Mouse (Mus musculus) hindbrain, embryonic 13.5 days (tissue): ENCODE data around the gene Hyal6. TPM values are rescaled to one million over a fixed set of nuclear protein-coding genes. Genes with fewer than 3 reads are reported as not detected.

Experiments used
- ATAC-seq: fragments of 200-750 bp; cut with Nextera tagmentation; 2 replicates; pipeline ENCODE4 v1.8.0; 2017; ENCODE audit warnings: moderate TSS enrichment; ENCODE audit not compliant: low FRiP score
- H3K27ac ChIP-seq: fragments of 300-500 bp; sonication (generic); 2 replicates; pipeline ENCODE4 v1.5.1; 2015; ENCODE audit warnings: inconsistent platforms, mild to moderate bottlenecking, moderate library complexity
- H3K27me3 ChIP-seq: fragments of 300-500 bp; sonication (generic); 2 replicates; pipeline ENCODE4 v1.6.1; 2015; ENCODE audit warnings: mild to moderate bottlenecking, inconsistent platforms
- H3K36me3 ChIP-seq: fragments of 300-500 bp; sonication (generic); 2 replicates; pipeline ENCODE4 v1.6.1; 2015; ENCODE audit warnings: mild to moderate bottlenecking, inconsistent platforms
- H3K4me1 ChIP-seq: fragments of 300-500 bp; sonication (generic); replicated peaks from 2 replicates; pipeline ENCODE4 v1.6.1; 2015; ENCODE audit warnings: inconsistent platforms
- H3K4me2 ChIP-seq: fragments of 300-500 bp; sonication (generic); 2 replicates; pipeline ENCODE4 v1.6.1; 2015; ENCODE audit warnings: inconsistent platforms, mild to moderate bottlenecking, moderate library complexity
- H3K4me3 ChIP-seq: fragments of 300-500 bp; sonication (generic); 2 replicates; pipeline ENCODE4 v1.5.1; 2015; ENCODE audit warnings: mild to moderate bottlenecking, inconsistent platforms
- H3K9ac ChIP-seq: fragments of 300-500 bp; sonication (generic); 2 replicates; pipeline ENCODE4 v1.6.1; 2015; ENCODE audit warnings: mild to moderate bottlenecking, inconsistent platforms
- H3K9me3 ChIP-seq: fragments of 300-500 bp; sonication (generic); 2 replicates; pipeline ENCODE4 v1.6.1; 2016; ENCODE audit warnings: inconsistent platforms
- WGBS: fragments of 180-500 bp; shearing (Covaris S2); methylation state at CpG from one replicate; pipeline ENCODE4 v1.1.7; 2015; 5-methylcytosine and 5-hydroxymethylcytosine counted together
- polyA plus RNA-seq: library from polyadenylated mRNA; unstranded; fragments of >200 nt; fragmentation: Nextera tagmentation; extraction: Ambion mirVana; gene quantifications from 2 replicates; pipeline ENCODE4 v1.2.1, GENCODE M21; 2015

Gene Hyal6
- not detected in 2 replicates for polyA plus RNA-seq

DNA sequence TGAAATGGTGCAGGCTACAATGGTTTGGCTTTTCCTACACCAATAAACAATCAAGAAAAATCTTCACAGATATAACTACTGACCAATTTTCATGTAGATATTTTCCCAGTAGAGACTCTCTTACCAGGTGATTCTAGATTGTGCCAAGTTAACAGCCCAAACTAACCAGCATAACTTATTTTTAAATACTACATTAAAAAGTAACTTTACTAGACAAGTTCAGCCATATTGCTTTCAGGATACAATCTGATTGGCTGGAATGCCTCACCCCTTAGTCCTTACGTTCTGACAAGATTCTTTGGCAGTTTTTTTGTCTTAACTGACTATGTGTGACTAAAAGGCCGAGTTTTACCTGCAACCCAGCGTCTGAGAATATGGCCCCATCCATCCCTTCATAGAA, at the start of gene Hyal6:
Gene Hyal6, plus strand, starts transcription at position 301 of the 400 bp plus-strand sequence.
- Histone ChIP-seq H3K9ac (no peak within 1 kb of the TSS), H3K4me2 (no peak within 1 kb of the TSS), H3K4me1 (no peaks in the 10 kb centered on the region), H3K27me3 (no peaks in the 10 kb centered on the region), H3K36me3 (no peaks in the 10 kb centered on the region), H3K27ac (no peak within 1 kb of the TSS), H3K4me3 (no peak within 1 kb of the TSS), H3K9me3 (no peaks in the 10 kb centered on the region)
- ATAC-seq = no peak
- 87% methylated on average over 3 of the region's 3 CpGs for WGBS

DNA sequence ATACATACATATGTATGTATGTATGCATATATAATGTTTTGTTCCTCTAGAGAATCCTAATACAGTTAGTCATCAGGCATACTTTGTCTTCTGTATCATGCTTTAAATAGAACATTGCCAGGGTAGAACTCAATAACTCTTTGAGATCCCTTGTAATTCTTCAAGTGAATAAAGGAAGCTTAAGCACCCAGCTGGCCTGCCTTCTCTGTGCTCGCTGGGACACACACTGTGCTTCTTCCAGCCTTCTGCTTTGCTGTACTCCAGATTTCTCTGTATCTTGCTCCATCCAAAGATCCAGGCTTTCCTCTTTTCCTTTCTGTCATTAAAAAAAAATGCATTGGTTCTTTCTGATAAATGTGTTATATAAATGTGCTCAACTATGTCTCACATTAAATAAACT, 45.2 kb upstream of the Hyal6 start:
- Histone ChIP-seq H3K4me1 (no peaks in the 10 kb centered on the region), H3K27me3 (no peaks in the 10 kb centered on the region), H3K27ac (no peak overlapping the region), H3K9me3 (no peaks in the 10 kb centered on the region), H3K4me3 (no peak overlapping the region), H3K36me3 (no peaks in the 10 kb centered on the region), H3K9ac (no peak overlapping the region), H3K4me2 (no peak overlapping the region)
- no peak for ATAC-seq
- WGBS = 53% methylated on average over 1 of the region's 1 CpGs

DNA sequence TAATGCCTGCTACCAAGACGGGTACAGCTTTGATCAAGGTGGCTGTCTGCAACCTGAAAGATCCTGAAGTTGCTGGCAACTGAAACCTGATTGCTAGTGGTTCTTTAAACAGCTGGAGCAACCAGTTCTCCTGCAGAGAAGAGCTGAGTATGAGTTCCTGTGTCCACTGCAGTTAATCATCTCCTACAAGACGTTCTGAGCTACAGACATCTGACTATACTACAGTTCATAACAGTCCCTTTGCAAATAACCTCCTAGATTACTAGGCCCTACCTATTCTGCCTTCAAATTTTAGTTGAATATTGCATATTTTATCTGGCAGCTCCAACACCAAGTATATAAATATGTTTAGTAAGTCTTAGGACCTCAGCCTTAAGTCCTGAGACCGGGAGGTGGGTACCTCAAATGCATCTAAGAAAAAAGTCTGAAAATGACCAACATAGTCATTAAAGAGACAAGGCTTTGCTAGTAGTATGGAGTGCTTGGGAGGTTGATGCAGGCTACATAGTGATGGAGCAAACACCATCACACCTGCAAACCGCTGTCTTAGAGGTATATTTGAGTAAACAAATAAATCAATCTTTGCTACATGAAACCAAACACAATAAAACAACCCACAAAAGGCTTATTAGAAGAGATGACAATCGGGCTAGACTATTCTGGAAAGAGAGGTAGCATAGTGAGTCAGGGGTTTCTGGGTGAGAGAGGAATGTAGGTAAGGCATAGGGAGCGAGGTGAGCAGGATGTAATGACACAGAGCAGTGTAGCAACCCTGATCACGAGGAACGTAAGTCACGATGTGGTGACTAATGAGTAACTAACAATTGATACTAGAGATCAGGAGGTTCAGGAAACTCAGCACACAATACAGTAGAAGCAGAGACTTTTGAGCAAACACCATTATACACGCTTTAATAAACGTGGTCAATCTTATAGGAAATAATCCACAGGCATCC, 38.3 kb upstream of the Hyal6 start:
- H3K9ac ChIP-seq = no peak overlapping the region

DNA sequence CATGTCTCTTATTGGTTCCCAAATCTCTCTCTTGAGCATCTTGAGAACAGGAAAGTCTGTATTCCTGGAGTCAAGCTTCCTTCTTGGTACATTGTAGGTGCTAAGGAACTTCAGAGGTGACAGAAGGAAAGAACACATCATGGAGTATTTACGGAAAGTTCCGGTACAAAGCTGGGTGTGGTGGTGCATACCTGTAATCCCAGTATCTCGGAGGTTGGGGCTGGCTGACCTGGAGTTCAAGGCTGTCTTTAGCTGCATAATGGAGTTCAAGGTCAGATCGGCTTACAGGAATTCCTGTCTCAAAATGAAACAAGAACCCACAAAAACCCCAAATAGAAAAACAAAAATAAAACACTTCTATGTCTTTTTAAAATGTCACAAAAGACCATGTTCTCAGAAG, 36.9 kb upstream of the Hyal6 start:
- no peaks in the 10 kb centered on the region for H3K9me3 ChIP-seq
- no peak overlapping the region for H3K9ac ChIP-seq
- H3K4me2 ChIP-seq = no peak overlapping the region
- no peaks in the 10 kb centered on the region for H3K36me3 ChIP-seq
- no peak overlapping the region for H3K27ac ChIP-seq
- no peaks in the 10 kb centered on the region for H3K27me3 ChIP-seq
- WGBS = 86% methylated on average over 4 of the region's 4 CpGs
- no peaks in the 10 kb centered on the region for H3K4me1 ChIP-seq
- ATAC-seq = no peak
- H3K4me3 ChIP-seq = no peak overlapping the region

More for the DNA sequence above, 38.3 kb upstream of the Hyal6 start:
- Histone ChIP-seq H3K9me3 (no peaks in the 10 kb centered on the region), H3K36me3 (no peaks in the 10 kb centered on the region), H3K4me3 (no peak overlapping the region), H3K4me1 (no peaks in the 10 kb centered on the region), H3K27me3 (no peaks in the 10 kb centered on the region), H3K4me2 (no peak overlapping the region), H3K27ac (no peak overlapping the region)
- ATAC-seq = no peak
- 87% methylated on average over 11 of the region's 11 CpGs for WGBS

DNA sequence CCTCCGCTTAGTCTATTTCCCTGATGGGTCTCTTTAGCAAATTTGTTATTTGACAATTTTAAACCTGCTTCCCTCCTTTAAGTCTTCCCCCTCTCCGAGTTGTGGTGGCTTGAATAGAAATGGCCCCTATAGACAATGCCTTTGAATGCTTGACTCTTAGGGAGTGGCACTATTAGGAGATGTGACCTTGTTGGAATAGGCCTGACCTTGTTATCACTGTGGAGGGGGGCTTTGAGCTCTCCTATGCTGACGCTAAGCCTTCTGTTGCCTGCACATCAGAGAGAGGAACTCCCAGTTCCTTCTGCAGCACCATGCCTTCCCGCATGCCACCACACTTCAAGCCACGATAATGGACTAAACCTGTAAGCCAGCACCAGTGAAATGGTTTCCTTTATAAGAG, 35.8 kb upstream of the Hyal6 start:
- Histone ChIP-seq H3K27me3 (no peaks in the 10 kb centered on the region), H3K9ac (no peak overlapping the region), H3K4me2 (no peak overlapping the region), H3K9me3 (no peaks in the 10 kb centered on the region), H3K4me1 (no peaks in the 10 kb centered on the region), H3K4me3 (no peak overlapping the region), H3K27ac (no peak overlapping the region), H3K36me3 (no peaks in the 10 kb centered on the region)
- WGBS = 86% methylated on average over 5 of the region's 5 CpGs
- ATAC-seq = no peak

DNA sequence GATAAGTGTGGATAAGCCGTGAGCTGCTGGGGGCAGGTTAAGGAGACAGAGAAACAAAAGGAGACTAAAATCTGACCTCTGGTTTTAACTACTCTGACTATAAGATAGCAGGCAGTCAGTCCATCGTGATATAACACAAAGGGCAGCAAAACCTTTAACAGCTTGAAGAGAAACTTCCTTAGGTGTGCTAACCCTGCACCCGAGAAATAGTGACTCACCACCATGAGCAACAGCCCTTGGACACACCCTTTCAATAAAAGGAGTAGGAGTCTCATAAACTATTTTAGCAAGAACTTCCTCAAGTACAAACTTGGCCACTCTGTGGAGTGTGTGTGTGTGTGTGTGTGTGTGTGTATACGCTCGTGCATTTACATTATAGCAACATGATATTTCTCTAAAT, 26.0 kb upstream of the Hyal6 start:
- no peak overlapping the region for H3K27ac ChIP-seq
- no peak for ATAC-seq
- H3K4me1 ChIP-seq = no peaks in the 10 kb centered on the region
- H3K4me2 ChIP-seq = no peak overlapping the region
- no peak overlapping the region for H3K9ac ChIP-seq
- H3K27me3 ChIP-seq = no peaks in the 10 kb centered on the region
- H3K36me3 ChIP-seq = no peaks in the 10 kb centered on the region
- 93% methylated on average over 5 of the region's 5 CpGs for WGBS
- no peak overlapping the region for H3K4me3 ChIP-seq
- no peaks in the 10 kb centered on the region for H3K9me3 ChIP-seq

DNA sequence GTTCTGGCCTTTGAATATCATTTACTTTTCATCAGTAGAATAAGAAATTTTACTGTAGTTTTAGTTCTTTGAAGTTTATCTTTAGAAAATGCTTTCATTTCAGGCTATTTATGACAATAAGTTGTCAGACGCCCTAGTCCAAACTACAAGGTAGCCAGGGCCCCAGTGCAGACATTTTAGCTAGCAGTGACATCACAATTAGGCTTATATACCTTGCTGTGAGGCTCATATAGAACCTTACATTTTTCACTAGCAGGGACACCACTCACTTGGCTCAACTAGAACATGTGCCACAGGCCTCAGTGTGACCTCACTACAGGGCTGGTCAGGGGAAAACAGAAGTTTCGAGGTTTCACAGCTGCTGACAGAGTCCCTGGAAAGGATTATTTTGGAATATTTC, 25.5 kb upstream of the Hyal6 start:
- Histone ChIP-seq H3K9ac (no peak overlapping the region), H3K4me3 (no peak overlapping the region), H3K9me3 (no peaks in the 10 kb centered on the region), H3K4me2 (no peak overlapping the region), H3K27me3 (no peaks in the 10 kb centered on the region), H3K36me3 (no peaks in the 10 kb centered on the region), H3K27ac (no peak overlapping the region), H3K4me1 (no peaks in the 10 kb centered on the region)
- ATAC-seq = no peak
- WGBS = 77% methylated on average over 2 of the region's 2 CpGs

DNA sequence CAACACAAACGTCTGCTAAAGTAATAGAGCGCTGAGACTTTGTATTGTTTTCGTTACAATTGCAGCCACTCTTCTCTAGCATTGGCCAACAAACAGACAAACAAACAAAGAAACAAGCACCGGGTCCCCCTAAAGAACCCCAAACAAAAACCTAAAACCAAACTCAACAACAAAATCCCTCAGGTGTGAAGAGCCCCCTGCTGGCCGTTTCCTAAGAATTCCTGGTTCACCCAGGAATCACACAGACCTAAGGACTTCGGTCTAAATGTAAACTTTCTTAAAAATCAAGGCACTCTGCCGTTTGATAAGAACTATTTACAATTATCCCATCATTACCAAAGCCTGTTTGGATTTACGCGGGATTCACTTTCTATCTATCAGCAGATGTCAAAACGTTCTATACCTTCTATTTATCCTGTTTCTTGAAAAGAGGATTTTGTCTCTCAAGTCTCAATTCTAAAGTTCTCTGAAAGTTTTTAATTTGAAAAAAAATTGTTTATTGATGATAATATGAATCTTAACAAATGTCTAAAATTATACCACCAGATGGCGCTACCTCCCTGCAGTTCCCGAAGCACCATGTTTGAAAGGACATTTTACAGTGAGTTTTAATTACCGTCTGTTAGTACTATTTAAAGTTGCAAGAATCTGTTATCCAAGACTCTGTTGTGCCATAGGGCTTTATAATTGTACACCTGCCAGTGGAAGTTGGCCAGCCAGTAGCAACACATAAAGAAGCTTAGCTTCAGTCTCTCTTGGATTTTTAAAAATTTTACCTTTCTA, 11.5 kb upstream of the Hyal6 start:
- H3K27me3 ChIP-seq = no peaks in the 10 kb centered on the region
- H3K9ac ChIP-seq = no peak overlapping the region
- no peaks in the 10 kb centered on the region for H3K4me1 ChIP-seq
- no peak overlapping the region for H3K4me2 ChIP-seq
- H3K27ac ChIP-seq = no peak overlapping the region
- no peak for ATAC-seq
- H3K4me3 ChIP-seq = no peak overlapping the region
- 35% methylated on average over 13 of the region's 13 CpGs for WGBS
- H3K9me3 ChIP-seq = no peaks in the 10 kb centered on the region
- no peaks in the 10 kb centered on the region for H3K36me3 ChIP-seq

DNA sequence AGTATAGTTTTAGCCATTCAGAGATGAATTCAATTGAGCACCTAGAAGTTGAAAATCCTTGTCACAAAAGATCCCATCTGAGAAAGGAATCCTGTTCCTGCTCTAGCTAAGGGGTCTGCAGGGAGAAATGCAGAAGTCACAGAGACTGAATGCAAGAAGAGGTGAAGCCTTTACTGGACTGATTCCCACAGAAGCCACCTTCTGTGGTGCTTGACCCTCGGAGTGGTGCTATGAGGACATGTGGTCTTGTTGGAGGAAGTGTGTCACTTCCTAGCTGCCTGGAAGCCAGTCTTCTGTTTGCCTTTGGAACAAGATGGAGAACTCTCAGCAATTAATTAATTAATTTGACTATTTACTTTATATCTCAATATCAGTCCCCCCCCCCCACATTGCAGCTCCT, 4.9 kb upstream of the Hyal6 start:
- Histone ChIP-seq H3K9me3 (no peaks in the 10 kb centered on the region), H3K4me3 (no peak overlapping the region), H3K27ac (no peak overlapping the region), H3K9ac (no peak overlapping the region), H3K36me3 (no peaks in the 10 kb centered on the region), H3K4me2 (no peak overlapping the region), H3K4me1 (no peaks in the 10 kb centered on the region), H3K27me3 (no peaks in the 10 kb centered on the region)
- ATAC-seq = no peak
- WGBS = 84% methylated on average over 1 of the region's 1 CpGs

DNA sequence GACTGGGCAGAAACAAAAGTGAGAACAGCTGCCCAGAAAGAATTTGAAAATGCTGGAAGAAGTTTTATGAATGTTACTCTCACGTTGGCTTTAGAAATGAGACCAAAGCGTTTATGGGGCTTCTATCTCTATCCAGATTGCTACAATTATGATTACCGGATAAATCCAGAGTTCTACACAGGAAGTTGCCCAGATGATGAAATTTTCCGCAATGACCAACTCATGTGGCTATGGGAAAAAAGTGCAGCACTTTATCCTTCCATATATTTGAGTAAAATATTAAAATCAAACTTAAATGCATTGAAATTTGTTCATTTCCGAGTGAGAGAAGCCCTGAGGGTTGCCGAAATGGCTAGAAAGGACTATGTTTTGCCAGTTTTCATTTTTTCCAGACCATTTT, 1.5 kb downstream of the Hyal6 start:
- Histone ChIP-seq H3K4me2 (no peak overlapping the region), H3K4me3 (no peak overlapping the region), H3K36me3 (no peaks in the 10 kb centered on the region), H3K27me3 (no peaks in the 10 kb centered on the region), H3K27ac (no peak overlapping the region), H3K9ac (no peak overlapping the region), H3K4me1 (no peaks in the 10 kb centered on the region), H3K9me3 (no peaks in the 10 kb centered on the region)
- 91% methylated on average over 6 of the region's 6 CpGs for WGBS
- ATAC-seq = no peak

DNA sequence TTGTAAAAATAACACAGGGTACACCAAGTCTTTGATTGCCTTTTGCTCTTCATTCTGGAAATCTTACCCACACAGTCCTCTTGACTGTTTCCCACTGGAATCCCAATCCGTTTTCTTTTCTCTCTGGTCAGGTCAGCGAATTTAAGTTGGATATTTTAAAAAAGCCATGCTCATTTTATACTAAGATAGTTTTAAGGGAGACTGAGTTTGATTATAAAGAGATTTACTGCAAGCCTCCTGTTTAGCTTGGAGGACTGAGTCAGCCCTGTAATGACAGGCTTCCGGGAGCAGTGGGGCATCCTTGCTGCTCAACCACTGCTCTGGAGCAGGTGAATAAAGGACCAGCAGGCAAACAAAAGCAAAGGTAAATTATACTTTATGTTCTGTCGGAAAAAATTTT, 15.0 kb downstream of the Hyal6 start, which contains the start of gene Hyal4:
Gene Hyal4, plus strand, starts transcription at position 301 of the 400 bp plus-strand sequence.
- no peaks in the 10 kb centered on the region for H3K36me3 ChIP-seq
- WGBS = 84% methylated on average over 4 of the region's 4 CpGs
- no peak within 1 kb of the TSS for H3K4me3 ChIP-seq
- H3K9me3 ChIP-seq = no peaks in the 10 kb centered on the region
- no peak within 1 kb of the TSS for H3K9ac ChIP-seq
- no peaks in the 10 kb centered on the region for H3K4me1 ChIP-seq
- no peak within 1 kb of the TSS for H3K4me2 ChIP-seq
- no peaks in the 10 kb centered on the region for H3K27me3 ChIP-seq
- no peak within 1 kb of the TSS for H3K27ac ChIP-seq
- ATAC-seq = no peak

DNA sequence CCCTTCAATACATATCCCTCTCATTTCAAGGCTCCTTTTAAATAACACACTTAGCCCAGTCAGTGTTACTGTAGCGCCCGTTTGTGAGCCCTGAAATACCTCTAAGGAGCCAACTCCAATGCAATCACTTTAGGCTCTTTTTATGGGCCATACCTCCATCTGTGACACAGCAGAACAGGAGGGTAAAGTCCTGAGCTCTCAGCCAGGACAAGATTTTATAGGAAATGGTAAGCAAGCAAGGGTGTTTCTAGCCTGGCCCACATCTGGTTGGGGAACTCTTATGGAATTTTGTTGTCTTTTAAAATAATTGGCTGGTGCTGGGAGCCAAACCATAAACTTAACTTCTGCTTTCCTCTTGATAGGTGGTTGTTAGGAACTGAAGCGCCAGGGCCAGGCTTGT, 26.2 kb downstream of the Hyal6 start:
- no peaks in the 10 kb centered on the region for H3K27me3 ChIP-seq
- no peaks in the 10 kb centered on the region for H3K4me1 ChIP-seq
- no peak overlapping the region for H3K27ac ChIP-seq
- H3K4me2 ChIP-seq = no peak overlapping the region
- no peaks in the 10 kb centered on the region for H3K9me3 ChIP-seq
- no peak for ATAC-seq
- H3K4me3 ChIP-seq = no peak overlapping the region
- WGBS = 92% methylated on average over 3 of the region's 3 CpGs
- no peak overlapping the region for H3K9ac ChIP-seq
- H3K36me3 ChIP-seq = no peaks in the 10 kb centered on the region
